Mouse (Mus musculus): Measurements from ENCODE around the gene Ppil6.

Ppil6 gene

GRCm38 (mm10) chr10:41477278-41478181 is 12.7 kb upstream of the Ppil6 start:
- peak; percentile 70 for DNase-seq (ENCODE audit: low spot score)

- DNase-seq (ENCODE audit: low spot score) = no peak
These were observed 10.3 kb upstream of the Ppil6 start for GRCm38 (mm10) chr10:41479961-41480360.

- DNase-seq (ENCODE audit: low spot score) = no peak
These were observed 9.0 kb upstream of the Ppil6 start for GRCm38 (mm10) chr10:41480938-41481880.

GRCm38 (mm10) chr10:41482446-41482845 is 7.8 kb upstream of the Ppil6 start:
- no peak for DNase-seq (ENCODE audit: low spot score)

- no peak for DNase-seq (ENCODE audit: low spot score)
These were observed 4.5 kb upstream of the Ppil6 start for GRCm38 (mm10) chr10:41485778-41486177.

- no peak for DNase-seq (ENCODE audit: low spot score)
These were observed 3.6 kb upstream of the Ppil6 start for GRCm38 (mm10) chr10:41486506-41487170.

GRCm38 (mm10) chr10:41488877-41489276 is 1.4 kb upstream of the Ppil6 start:
- no peak for DNase-seq (ENCODE audit: low spot score)

- DNase-seq (ENCODE audit: low spot score) = peak; percentile 79
These were observed 945 bp upstream of the Ppil6 start for GRCm38 (mm10) chr10:41489294-41489693.

GRCm38 (mm10) chr10:41490518-41490873 is 257 bp downstream of the Ppil6 start:
- no peak for DNase-seq (ENCODE audit: low spot score)

- no peak for DNase-seq (ENCODE audit: low spot score)
These were observed 872 bp downstream of the Ppil6 start for GRCm38 (mm10) chr10:41491111-41491510.

- no peak for DNase-seq (ENCODE audit: low spot score)
These were observed 10.7 kb downstream of the Ppil6 start for GRCm38 (mm10) chr10:41500941-41501340.

GRCm38 (mm10) chr10:41504996-41505395 is 14.8 kb downstream of the Ppil6 start:
- no peak for DNase-seq (ENCODE audit: low spot score)

GRCm38 (mm10) chr10:41505446-41505845 is 15.2 kb downstream of the Ppil6 start:
- DNase-seq (ENCODE audit: low spot score) = peak; percentile 56

GRCm38 (mm10) chr10:41509160-41509559 is 18.9 kb downstream of the Ppil6 start:
- no peak for DNase-seq (ENCODE audit: low spot score)

GRCm38 (mm10) chr10:41514301-41514700 is 24.1 kb downstream of the Ppil6 start:
- DNase-seq (ENCODE audit: low spot score) = no peak

GRCm38 (mm10) chr10:41514921-41515320 is 24.7 kb downstream of the Ppil6 start:
- DNase-seq (ENCODE audit: low spot score) = no peak

- DNase-seq (ENCODE audit: low spot score) = peak; percentile 86
These were observed 28.3 kb downstream of the Ppil6 start for GRCm38 (mm10) chr10:41518508-41518980.

GRCm38 (mm10) chr10:41518981-41519618 is 28.9 kb downstream of the Ppil6 start, which contains the start of gene Cd164:
Gene Cd164 (plus strand): TSS chr10:41519414.
- DNase-seq (ENCODE audit: low spot score) = peak; percentile 92

- DNase-seq (ENCODE audit: low spot score) = no peak
These were observed 29.6 kb downstream of the Ppil6 start for GRCm38 (mm10) chr10:41519640-41520409.

- DNase-seq (ENCODE audit: low spot score) = no peak
These were observed 30.1 kb downstream of the Ppil6 start for GRCm38 (mm10) chr10:41520410-41520673.

GRCm38 (mm10) chr10:41523386-41523785 is 33.1 kb downstream of the Ppil6 start:
- DNase-seq (ENCODE audit: low spot score) = no peak
